Mouse (Mus musculus): Measurements from ENCODE around the gene Rtn1.

The Rtn1 gene

DNA sequence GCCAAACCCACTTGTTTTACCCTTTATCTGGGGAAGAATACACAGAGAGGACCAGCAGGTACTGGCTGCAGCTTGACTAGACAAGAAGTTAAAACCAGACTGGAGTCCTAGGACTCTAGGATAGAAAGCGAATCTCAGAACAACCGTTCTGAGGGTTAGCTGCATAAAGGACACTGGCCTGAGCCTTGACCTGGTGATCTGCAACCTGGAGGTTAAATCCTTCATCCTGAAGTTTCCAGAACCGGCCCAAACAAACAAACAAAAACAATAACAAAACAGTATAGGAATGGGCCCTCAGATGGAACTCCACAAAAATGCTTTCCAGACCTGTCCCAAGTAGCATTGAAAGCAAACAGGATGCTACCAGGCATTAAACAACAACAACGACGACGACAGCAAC, at the start of gene Rtn1:
TSS of gene Rtn1 (minus strand) at position 101 of the 400 bp plus-strand sequence.
- DNase-seq (ENCODE audit: low read depth, low spot score) = no peak

DNA sequence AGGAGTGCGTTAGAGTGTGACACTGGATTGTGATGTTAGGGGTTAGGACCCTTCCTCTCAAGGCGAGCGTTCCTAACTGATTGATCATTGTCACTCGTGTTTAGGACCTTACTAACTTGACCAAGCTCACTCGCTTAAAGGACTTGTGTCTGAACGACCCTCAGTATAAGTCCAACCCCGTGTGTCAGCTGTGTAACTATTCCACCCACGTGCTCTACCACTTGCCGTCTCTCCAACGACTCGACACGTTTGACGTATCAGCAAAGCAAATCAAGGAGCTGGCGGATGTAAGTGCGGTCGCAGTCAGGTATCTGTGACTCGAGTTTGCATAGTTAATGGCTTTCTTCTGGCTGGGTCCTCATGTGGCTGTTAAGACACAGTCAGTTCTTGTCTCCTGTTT, 45.1 kb upstream of the Rtn1 start:
- DNase-seq (ENCODE audit: low read depth, low spot score) = no peak

DNA sequence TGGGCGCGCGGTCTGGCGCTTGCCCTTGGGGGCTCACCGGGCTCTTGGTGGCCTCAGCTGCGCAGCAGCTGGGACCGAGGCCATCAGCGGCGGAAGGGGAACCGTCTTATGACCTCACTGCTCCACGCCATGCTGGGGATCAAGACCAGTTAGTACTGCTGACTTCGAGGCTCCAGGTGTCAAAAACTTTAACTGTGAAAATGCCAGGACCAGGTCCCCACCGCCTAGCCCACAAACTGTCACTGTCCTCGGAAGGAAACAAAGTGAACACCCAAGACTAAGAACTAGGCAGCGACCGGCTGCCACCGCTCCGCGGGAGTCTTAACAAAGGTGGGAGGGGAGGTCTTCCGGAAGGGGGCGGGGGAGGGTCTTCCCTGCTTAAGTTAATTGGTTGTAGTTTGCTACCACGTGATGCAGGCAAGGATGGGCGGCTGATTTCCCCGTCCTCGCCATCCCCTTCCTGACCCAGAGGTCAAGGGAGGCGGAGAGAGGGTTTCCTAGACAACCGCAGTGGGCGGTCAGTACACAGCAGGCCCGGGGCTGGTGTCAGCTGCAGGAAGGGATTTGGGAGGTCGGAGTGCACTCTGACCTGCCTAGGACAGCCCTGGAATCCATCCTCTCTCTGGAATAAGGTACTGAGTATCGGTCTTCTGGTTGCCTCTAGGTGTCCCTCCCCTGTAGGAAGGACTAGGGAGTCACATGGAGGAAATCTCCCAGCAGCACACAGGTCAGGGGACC, 33.2 kb upstream of the Rtn1 start, which contains the start of gene Lrrc9:
TSS of gene Lrrc9 (plus strand) at position 28 of the 738 bp plus-strand sequence.
- DNase-seq (ENCODE audit: low read depth, low spot score) = peak; percentile 80

DNA sequence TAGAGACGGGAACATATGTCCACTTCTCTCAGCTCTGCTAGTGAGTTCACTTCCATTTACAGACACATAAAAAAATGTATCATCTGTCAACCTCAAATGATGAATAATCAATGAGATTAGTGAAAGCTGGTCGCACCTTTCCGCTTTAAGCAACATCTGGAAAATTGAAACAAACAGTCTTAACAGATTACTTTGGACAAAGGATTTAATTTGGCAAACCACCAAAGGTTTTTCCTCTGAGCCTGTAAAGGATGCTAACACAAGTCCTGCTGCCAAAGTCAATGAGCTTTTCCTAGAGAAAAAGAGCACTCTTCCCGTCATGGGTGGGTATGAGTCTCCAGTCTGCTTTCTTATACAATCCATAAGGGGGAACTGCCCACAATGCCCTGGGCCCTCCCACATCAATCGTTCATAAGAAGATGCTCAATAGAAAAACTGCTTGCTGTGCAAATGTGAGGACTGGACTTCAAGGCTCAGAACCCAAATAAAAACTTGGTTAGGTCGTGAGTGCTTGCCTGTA, 30.2 kb upstream of the Rtn1 start:
- no peak for DNase-seq (ENCODE audit: low read depth, low spot score)

DNA sequence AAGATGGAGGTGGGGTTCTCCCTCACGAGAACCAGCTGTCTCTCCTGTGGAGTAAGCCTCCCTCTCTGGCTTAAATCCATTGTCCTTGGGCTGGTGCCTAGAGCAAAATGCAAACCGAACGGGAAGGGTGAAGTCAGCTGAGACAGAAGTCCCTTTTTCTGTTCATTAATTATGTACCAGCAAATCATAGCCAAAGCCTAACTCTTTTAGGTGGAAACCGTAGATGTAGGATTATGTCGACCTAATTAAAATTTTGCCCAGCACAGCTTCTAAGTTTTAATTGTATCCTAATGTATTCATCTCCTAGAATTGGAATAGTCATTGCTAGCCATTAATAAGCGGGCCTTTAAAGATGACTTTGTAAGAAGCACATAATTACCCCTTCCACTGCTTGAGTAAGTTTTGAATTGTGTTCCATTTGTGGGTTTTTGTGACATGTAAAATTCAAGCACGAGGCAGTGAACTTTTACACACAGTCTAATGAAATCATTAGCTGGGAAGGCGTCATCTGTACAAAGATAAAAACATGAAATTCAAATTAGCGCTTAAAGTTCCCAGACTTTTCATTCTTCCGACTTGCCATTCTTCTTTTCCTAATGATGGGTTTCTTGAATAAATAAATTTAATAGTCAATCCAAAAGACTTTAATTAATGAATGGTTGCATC, 29.0 kb upstream of the Rtn1 start:
- DNase-seq (ENCODE audit: low read depth, low spot score) = no peak

DNA sequence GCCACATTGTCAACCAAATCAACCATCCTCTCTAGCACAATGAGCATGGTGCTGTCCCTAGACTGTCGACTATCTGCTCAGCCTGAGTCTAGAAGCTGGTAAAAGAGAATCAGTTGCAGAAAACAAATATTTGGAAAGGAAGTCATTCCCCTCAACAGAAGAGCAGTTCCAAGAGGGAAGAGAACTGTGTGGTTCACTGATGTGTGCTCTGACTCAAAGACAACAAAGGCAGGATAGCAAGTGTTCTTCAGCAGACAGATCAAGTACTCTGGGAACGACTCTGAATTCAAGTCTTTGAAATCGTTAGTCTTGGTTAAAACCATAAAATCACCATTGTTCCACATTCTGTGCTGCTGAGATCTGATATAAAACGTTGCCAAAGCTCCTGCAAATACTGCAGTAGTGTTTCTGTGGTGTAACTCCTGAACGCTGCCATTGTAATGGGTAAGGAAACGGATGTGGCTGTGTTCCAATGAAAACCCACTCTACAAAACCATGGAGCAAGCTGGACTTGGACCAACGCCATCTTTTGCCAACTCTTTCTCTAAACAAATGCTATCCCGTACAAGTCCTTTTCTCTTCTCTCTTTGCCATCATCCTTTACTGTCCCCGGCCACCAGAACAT, 24.5 kb upstream of the Rtn1 start:
- DNase-seq (ENCODE audit: low read depth, low spot score) = no peak

DNA sequence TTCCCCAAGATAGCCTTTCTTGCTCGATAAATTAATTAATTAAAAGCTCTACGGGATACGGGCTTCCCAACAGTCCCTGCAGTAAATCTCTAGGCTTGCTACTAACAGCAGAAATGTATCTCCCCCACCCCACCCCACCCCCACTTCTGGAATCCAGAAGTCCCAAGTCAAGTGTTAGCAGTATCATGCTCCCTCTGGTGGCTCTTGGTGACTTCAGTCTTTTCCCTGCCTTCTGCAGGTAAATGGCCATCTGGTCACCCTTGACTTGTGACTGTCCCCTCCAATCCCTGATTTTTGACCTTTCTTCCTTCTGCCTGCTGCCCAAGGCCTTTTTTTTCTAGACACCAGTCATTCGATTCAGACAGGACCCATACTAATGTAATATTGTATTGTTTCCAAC, 23.4 kb upstream of the Rtn1 start:
- DNase-seq (ENCODE audit: low read depth, low spot score) = no peak

DNA sequence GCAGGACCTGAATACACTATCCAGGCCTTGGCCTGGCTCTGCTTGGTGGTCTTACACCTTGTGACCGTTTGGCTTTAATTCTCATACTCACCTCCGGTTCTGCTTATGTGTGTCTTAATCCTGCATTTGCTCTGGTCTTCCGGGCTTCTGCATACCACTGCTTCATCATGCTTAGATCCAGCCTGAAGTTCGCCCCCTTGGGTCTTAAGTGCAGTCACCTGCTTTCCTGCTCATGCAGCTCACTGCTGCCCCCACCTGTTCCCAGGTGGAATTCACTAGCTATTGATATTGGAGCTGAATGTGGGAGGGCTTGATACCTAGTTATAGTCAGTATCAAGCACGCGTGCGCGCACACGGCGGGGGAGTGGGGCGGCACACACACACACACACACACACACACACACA, 18.9 kb upstream of the Rtn1 start:
- peak; percentile 73 for DNase-seq (ENCODE audit: low read depth, low spot score)

DNA sequence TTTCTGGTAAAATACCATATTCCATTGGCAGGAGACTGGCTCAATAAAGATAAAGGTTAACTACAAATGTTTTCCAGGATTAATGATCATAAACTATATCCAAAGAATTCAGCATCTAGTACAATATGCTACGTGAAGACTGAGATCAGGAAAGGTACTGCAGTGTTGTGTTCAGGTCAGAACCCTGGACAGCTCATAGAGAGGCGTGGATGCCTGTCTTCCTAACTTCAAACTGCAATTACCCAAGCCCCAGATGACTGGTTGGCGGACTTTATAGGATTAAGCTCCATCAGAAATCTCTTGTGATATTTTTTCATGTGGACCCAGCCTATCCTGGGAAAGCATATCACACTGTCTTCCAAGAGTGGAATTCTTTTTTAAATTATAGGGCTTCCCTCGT, 13.8 kb upstream of the Rtn1 start:
- no peak for DNase-seq (ENCODE audit: low read depth, low spot score)

DNA sequence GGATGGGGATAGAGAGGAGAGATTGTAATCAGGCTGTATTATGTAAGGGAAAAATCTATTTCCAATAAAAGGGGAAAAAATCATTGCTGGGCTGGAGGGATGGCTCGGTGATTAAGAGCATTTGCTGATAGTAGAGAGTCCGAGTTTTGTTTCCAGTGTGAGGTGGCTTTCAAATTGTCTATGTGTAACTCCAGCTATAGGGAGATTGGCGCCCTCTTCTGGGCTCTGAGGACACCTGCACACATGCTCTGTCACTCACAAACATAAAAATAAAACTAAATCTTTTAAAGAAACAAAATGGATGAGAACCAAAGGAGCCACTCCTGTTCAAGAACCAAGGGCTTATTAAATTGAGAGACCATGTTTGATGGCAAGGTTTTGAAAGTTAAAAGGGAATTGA, 8.9 kb upstream of the Rtn1 start:
- DNase-seq (ENCODE audit: low read depth, low spot score) = no peak

DNA sequence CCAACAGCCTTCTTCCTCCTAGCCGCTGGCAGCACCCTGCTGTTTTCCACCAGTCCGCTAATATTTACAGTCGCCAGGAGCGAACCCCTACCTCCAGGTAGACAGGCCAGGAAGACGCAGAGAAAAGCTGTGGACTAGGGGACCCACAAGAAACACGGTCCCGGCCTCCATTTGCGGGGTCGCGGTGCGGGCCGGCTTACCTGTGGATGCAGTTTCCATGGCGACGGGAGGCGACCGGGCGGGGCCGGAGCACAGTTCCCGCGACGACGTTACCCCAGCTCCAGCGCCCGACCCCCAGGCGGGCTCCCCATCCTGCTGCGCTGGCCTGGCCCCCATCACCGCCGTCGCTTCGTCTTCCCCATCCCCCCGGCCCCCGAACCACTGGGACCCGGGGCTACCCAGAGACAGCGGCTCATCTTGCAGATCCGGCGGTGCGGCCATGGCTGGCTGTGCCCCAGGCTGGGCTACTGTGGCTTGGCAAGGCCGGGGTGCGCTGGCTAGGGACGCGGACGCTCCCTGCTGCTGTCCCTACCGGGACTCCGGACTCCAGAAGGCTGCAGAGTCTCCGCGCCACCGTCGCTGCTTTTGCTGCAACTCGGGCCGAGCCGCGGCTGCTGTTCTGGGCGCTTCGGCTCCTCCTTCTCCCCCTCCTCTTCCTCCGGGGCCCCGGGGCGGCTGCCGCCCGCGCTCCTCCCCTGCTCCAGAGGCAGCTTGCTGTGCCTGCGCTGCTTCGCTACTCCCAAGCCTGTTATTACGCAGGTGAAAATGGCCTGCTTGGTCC, 553 bp downstream of the Rtn1 start:
- no peak for DNase-seq (ENCODE audit: low read depth, low spot score)

DNA sequence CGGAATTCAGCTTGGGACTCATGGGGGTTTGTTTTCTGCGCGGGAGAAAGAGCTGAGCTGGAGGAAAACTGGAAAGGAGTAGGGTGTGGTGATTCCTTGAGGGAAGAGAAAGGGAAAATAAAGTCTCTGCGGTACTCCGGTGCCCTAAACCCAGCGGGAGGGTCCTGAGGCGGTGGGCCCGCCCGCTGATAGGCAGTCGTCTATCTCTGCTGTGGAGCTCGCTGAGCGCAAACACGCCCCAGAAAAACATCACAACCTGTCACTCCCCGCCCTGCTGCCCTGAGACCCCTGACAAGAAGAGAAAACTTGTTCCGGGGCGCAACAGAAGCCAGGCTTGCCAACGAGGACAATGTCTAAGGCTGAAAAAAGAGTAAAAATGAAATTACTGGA, 1.1 kb downstream of the Rtn1 start:
- DNase-seq (ENCODE audit: low read depth, low spot score) = no peak

DNA sequence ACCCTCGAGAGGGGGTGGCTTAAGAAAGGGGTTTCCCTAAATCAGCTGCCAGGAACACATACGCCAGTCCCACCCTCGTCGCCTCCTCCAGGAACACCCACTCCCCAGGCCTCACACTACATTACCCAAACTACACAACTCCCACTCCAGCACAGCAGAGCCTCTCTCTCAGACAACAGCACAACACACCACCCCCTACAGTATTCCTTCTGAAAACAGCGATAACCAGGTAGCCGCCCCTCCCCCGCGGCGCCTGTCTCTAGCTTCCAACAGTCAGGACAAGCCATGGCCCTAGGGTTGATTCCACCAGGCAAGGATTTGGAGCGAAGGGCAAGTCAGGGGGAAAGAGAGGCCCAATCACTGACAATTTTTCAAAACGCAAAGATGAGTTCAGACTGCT, 1.7 kb downstream of the Rtn1 start:
- no peak for DNase-seq (ENCODE audit: low read depth, low spot score)

DNA sequence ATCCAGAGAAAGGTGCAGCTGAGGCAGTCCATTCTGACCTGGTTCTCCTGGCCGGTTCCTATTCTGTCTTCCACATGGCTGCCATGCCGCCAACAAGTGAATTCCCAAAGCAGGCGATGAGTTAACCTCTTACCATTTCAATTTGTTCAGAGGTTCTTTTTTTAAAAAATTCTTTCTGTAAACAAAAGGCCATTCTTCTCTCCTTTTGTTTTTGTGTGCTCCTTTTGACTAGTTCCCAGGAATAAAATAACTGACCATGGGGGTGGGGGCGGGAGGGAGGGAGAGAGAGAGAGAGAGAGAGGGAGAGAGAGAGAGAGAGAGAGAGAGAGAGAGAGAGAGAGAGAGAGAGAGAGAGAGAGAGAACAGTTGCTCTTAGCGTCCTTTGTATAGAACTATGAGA, 3.8 kb downstream of the Rtn1 start:
- DNase-seq (ENCODE audit: low read depth, low spot score) = no peak

DNA sequence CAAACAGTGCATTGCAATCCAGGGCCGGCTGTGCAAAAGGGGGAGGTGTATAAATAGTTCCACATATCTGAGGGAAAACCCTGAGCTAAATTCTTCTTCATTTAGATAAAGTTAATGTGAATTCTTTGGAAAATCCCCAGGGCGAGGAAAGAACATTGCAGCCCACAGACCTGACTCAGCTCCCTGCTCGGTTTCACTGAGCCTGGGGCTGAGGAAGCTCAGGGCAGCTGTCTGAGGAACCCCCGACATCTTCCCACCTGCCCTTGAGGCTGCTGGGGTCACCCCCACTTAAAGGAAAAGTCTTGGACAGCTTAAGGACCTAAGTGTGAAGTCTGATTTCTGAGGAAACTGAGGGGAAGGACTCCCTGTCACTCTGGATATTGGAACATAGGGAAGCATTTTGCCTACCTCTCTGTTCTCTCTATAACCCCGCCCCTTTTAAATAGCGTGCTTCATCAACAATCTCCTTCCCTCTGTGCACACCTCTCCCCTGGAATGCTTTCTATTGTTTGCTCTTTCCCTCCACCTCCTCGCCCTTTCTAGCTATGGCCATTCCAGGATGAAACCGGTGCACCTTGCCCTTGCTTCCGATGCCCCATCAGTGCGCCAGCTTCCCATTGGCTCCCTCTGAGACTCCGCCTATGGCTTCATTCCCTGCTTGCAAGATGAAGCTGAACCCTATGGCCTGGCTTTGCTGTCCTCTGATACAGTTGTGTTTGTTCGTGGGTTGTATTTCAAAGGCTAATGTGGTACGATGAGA, 15.6 kb downstream of the Rtn1 start:
- no peak for DNase-seq (ENCODE audit: low read depth, low spot score)

DNA sequence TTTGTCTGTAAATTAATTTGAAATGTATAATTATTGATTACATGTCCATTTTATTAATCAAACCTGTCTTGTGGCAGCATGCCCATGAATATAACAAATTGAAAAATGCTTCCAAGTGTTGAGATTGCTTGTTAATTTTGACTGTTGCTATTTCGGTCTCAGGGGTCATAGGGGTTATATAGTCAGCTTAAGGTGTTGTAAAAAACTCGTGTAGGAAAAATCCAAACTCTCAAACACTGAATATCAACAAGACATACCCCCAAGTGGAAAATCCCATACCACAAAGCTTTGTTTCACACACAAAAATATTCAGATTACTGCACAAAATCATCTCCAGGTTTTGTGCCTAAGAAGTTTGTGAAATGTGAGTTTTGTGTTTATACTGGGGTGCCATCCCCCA, 18.5 kb downstream of the Rtn1 start:
- no peak for DNase-seq (ENCODE audit: low read depth, low spot score)

DNA sequence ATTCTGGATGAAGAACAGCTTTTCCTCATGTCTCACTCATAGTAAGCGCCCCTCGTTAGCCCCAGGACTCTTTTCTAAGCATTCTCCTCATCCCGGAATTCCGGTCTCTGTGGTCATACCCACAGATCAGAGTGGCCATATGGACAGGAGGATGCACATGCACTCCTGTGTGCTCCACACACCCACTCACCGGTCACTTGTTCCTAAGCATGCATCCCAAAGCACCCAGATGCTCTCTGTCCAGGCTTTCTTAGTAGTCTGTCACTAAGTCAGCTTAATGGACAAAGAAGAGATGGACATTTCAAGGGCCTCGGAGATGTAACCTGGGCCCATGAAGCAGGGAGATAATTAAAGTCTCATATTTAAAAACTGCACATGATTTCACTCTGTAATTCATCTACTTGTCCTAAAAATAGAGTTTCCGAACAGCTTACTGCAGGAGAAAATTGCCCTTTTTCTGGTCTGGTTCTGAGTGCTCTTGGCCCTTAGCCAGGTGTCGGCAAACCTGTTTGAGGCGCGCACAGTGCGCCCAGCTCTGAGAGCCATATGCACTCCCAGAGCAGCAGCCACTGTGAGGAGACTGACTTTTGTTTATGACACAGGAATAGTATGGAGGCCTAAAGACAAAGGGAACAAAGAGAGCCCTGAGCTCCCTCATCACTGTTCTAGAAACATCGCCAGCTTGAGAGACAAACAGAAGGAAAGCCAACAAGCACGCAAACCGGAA, 19.3 kb downstream of the Rtn1 start:
- no peak for DNase-seq (ENCODE audit: low read depth, low spot score)

DNA sequence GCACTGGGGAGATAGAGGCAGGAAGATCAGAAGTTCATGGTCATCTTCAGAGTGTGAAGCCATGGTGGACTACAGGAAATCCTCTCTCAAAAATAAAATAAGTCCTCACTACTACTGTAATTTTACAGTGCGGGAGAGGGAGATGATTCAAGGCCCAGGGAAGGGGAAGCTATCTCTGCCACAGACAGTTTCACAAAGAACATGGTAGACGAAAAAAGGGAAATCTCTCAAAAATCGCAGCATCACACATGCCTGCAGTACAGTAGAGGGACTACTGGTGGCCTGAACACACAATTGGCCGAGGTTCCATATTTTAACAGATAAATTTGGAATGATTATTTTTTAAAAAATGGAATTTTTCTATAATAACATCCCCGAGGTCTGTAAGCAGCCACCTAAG, 20.0 kb downstream of the Rtn1 start:
- DNase-seq (ENCODE audit: low read depth, low spot score) = no peak

DNA sequence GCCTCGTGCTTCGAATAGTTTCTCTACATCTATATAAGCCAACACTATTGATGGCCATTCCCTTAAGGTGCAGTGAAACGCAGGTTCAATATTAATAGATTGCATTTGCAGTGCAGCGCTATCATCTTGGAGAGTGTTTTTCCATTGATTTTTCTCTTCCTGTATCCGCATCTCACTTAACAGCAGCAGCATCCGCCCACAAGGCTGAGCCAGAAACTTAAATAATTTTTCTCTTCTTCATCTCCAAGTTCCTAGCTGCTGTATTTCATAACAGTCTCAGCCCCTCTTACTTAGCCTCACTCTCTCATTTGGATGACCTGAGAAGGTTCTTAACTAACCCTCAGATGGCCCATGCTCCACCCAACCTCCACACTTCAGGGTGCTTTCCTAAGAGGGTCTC, 20.7 kb downstream of the Rtn1 start:
- no peak for DNase-seq (ENCODE audit: low read depth, low spot score)

DNA sequence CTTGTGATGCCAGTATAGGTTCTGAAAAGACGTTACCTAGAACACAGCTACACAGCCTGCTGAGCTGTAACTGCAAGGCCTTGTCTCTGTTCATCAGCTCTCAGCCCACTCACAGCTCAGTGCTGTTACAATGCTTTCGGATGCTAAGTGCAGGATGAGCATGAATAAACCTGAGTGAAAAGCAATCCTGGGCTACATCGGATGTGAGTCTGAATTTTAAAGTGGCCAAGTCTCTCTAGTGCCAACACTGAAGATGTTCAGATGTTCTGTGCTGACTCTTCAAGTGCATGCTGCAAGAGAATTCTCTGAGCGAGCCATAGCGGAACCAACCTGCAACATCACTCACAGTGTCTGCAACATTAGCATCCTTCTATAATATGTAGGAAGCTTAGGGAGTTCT, 32.5 kb downstream of the Rtn1 start:
- DNase-seq (ENCODE audit: low read depth, low spot score) = no peak

DNA sequence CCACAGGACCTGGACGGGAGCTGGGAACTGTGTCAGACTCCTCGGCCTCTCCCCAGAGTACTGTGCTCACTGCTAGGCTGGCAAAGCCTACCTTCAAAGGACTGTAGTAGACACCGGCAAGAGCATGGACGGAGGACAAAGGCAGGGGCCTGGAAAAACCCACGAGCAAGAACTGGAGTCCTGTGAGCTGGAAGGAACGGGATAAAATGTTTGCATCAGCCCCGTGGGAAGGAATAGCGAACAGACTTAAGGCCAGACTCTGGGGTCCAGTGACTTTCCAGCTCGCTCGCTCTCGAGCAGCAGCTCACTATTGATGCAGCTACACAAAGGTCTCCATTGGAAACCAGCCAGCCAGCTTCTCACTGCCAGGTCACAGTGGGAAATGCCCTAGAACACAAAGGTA, 34.0 kb downstream of the Rtn1 start:
- DNase-seq (ENCODE audit: low read depth, low spot score) = no peak
